Mouse (Mus musculus) neural tube, embryonic 12.5 days (tissue): Measurements from ENCODE around the gene Sdk1. TPM values are rescaled to one million over a fixed set of nuclear protein-coding genes. Genes with fewer than 3 reads are reported as not detected.

Experiments
- ATAC-seq: fragments of 200-750 bp; cut with Nextera tagmentation; 2 replicates; pipeline ENCODE4 v1.8.0; 2017; ENCODE audit warnings: low read depth, mild to moderate bottlenecking, moderate TSS enrichment, moderate library complexity; ENCODE audit not compliant: low FRiP score
- H3K27ac ChIP-seq: fragments of 300-500 bp; sonication (generic); 2 replicates; pipeline ENCODE4 v1.5.1; 2016
- H3K27me3 ChIP-seq: fragments of 300-500 bp; sonication (generic); replicated peaks from 2 replicates; pipeline ENCODE4 v1.6.1; 2016; ENCODE audit warnings: mild to moderate bottlenecking
- H3K36me3 ChIP-seq: fragments of 300-500 bp; sonication (generic); 2 replicates; pipeline ENCODE4 v1.6.1; 2016; ENCODE audit warnings: mild to moderate bottlenecking
- H3K4me1 ChIP-seq: fragments of 300-500 bp; sonication (generic); 2 replicates; pipeline ENCODE4 v1.6.1; 2016
- H3K4me2 ChIP-seq: fragments of 300-500 bp; sonication (generic); replicated peaks from 2 replicates; pipeline ENCODE4 v1.6.1; 2016; ENCODE audit warnings: mild to moderate bottlenecking
- H3K4me3 ChIP-seq: fragments of 300-500 bp; sonication (generic); 2 replicates; pipeline ENCODE4 v1.5.1; 2016
- H3K9ac ChIP-seq: fragments of 300-500 bp; sonication (generic); 2 replicates; pipeline ENCODE4 v1.6.1; 2016; ENCODE audit warnings: mild to moderate bottlenecking
- H3K9me3 ChIP-seq: fragments of 300-500 bp; sonication (generic); 2 replicates; pipeline ENCODE4 v1.6.1; 2016; ENCODE audit warnings: mild to moderate bottlenecking
- WGBS: fragments of 180-500 bp; shearing (Covaris S2); methylation state at CpG from one replicate; pipeline ENCODE4 v1.1.7; 2016; 5-methylcytosine and 5-hydroxymethylcytosine counted together
- polyA plus RNA-seq: library from polyadenylated mRNA; unstranded; fragments of >200 nt; fragmentation: Nextera tagmentation; extraction: Ambion mirVana; gene quantifications from 2 replicates; pipeline ENCODE4 v1.2.1, GENCODE M21; 2016

The Sdk1 gene
- polyA plus RNA-seq, 1 experiment from 2014 or later, result 4.7 TPM

- H3K27ac ChIP-seq, result no peak overlapping the region
- no peak for ATAC-seq
- 0 out of 2 replicates have a peak, but pooled peaks cover 6% of the 10 kb centered on the region for H3K4me1 ChIP-seq
- no peak overlapping the region for H3K4me2 ChIP-seq
- H3K27me3 ChIP-seq, result no peaks in the 10 kb centered on the region
- 6% methylated on average over 2 of the region's 2 CpGs for WGBS
- H3K4me3 ChIP-seq, result no peak overlapping the region
- H3K36me3 ChIP-seq, result no peaks in the 10 kb centered on the region
- no peaks in the 10 kb centered on the region for H3K9me3 ChIP-seq
- no peak overlapping the region for H3K9ac ChIP-seq
Measured at GRCm38 (mm10) chr5:141362676-141363075, 121.4 kb downstream of the Sdk1 start.

- Histone ChIP-seq H3K36me3 (no peaks in the 10 kb centered on the region), H3K4me2 (no peak overlapping the region), H3K9ac (no peak overlapping the region), H3K27me3 (no peaks in the 10 kb centered on the region), H3K9me3 (no peaks in the 10 kb centered on the region), H3K4me1 (0 out of 2 replicates have a peak, but pooled peaks cover 6% of the 10 kb centered on the region), H3K4me3 (no peak overlapping the region), H3K27ac (no peak overlapping the region)
- WGBS, result 94% methylated on average over 3 of the region's 3 CpGs
- ATAC-seq, result no peak
Measured at GRCm38 (mm10) chr5:141363956-141364355, 122.7 kb downstream of the Sdk1 start.

GRCm38 (mm10) chr5:141368567-141368966 lies 127.3 kb downstream of the Sdk1 start:
- no peak overlapping the region for H3K4me2 ChIP-seq
- no peak for ATAC-seq
- no peak overlapping the region for H3K27ac ChIP-seq
- H3K4me3 ChIP-seq, result no peak overlapping the region
- no peaks in the 10 kb centered on the region for H3K36me3 ChIP-seq
- no peaks in the 10 kb centered on the region for H3K4me1 ChIP-seq
- H3K27me3 ChIP-seq, result no peaks in the 10 kb centered on the region
- WGBS, result 67% methylated on average over 4 of the region's 4 CpGs
- H3K9me3 ChIP-seq, result no peaks in the 10 kb centered on the region
- H3K9ac ChIP-seq, result no peak overlapping the region

DNA sequence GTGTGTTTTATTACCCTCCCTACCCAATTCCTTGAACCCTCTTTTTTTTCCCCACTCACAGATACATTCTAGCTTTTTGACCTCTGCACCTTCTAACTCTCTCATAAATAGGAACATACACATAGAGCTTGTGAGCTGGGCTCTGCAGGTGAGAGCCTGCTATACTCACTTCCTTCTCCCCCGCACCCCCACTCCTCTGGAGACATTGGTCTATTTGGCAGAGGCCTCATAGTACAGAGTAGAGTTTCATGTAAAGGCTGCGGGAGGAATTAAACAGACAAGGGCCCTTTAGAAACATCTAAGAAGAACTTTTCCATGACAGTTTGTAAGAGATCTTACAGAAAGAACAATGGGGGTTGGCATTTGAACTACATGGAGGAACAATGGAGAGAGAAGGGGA lies 133.5 kb downstream of the Sdk1 start:
- 68% methylated on average over 2 of the region's 2 CpGs for WGBS
- no peak overlapping the region for H3K27ac ChIP-seq
- H3K4me2 ChIP-seq, result no peak overlapping the region
- no peaks in the 10 kb centered on the region for H3K9me3 ChIP-seq
- H3K36me3 ChIP-seq, result no peaks in the 10 kb centered on the region
- H3K4me1 ChIP-seq, result peaks cover 10% of the 10 kb centered on the region; the same call in 1 of the 2 replicates
- no peaks in the 10 kb centered on the region for H3K27me3 ChIP-seq
- H3K4me3 ChIP-seq, result no peak overlapping the region
- no peak for ATAC-seq
- no peak overlapping the region for H3K9ac ChIP-seq

DNA sequence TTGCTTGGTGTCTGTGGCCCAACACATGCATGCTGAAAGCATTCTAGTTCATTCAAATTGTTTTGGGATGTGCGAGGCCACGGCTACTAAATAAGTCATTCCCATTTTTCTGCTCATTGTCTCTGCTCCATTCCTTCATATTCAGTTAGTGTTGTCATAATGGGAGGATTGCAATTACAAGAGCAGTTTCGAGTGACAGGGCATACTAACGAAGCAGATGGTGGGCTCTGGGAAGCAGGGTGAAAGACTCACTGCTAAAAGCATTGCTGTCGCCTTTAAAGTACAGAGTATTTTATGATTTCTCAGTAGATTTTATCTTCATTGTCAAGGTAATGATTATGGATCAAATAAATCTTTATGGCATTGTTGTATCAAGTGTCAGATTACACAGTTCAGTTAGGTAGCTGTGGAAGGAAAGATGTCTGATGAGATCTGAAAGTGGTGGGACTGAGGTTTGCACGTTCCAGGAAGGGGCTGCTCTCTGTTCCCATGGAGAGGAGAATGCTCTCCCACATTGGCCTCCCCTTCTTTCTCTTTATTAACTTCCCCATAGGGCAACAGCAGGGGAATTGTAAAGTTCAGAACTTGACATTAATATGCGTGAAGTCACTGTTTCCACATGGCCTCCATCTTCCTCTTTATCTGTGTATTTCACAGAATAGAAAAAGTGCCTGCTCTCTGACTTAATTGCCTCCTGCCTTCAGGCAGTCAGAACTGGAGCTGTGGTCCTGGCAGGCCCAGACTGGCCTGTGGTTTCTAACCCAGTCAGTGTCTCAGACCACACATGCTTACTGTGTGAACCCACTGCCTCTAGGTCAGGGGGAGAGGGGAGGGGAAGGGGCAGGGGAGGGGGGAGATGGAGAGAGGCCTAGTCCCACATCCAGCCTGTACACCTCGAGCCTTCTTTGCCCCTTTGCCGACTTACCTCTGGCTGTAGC lies 138.8 kb downstream of the Sdk1 start:
- no peak overlapping the region for H3K9ac ChIP-seq
- H3K9me3 ChIP-seq, result no peaks in the 10 kb centered on the region
- H3K36me3 ChIP-seq, result no peaks in the 10 kb centered on the region
- H3K4me1 ChIP-seq, result peaks cover 16% of the 10 kb centered on the region
- 0 out of 2 replicates have a peak overlapping the region, but pooled peaks have one; percentile 38 for H3K27ac ChIP-seq
- ATAC-seq, result peak; percentile 78
- 34% methylated on average over 9 of the region's 9 CpGs for WGBS
- no peak overlapping the region for H3K4me3 ChIP-seq
- no peaks in the 10 kb centered on the region for H3K27me3 ChIP-seq
- H3K4me2 ChIP-seq, result no peak overlapping the region

- no peaks in the 10 kb centered on the region for H3K9me3 ChIP-seq
- no peaks in the 10 kb centered on the region for H3K36me3 ChIP-seq
- 0 out of 2 replicates have a peak overlapping the region, but pooled peaks have one; percentile 38 for H3K27ac ChIP-seq
- H3K9ac ChIP-seq, result no peak overlapping the region
- WGBS, result 51% methylated on average over 3 of the region's 3 CpGs
- peak; percentile 17 for ATAC-seq
- peaks cover 15% of the 10 kb centered on the region for H3K4me1 ChIP-seq
- no peak overlapping the region for H3K4me3 ChIP-seq
- H3K27me3 ChIP-seq, result no peaks in the 10 kb centered on the region
- no peak overlapping the region for H3K4me2 ChIP-seq
Measured at GRCm38 (mm10) chr5:141380774-141381156, 139.5 kb downstream of the Sdk1 start.

DNA sequence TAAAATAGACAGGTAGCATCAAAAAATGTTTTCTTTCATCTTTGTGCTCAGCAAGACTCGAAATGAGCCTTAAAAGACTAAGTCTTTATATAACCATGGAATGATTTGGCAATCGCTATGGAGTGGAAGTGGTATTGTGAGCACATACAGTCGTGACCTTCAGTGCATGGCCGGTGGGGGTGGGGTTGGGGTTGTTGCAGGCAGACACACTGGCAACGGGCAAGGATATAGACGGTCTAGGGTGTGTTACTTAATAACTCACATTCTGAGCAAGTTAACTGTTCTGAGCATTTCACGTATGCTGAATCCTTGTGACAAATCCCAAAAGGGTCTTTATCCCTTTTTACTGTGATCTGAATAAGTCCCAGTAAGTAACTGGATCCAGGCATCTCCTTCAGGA lies 140.3 kb downstream of the Sdk1 start:
- H3K36me3 ChIP-seq, result no peaks in the 10 kb centered on the region
- no peaks in the 10 kb centered on the region for H3K27me3 ChIP-seq
- H3K4me2 ChIP-seq, result no peak overlapping the region
- no peak for ATAC-seq
- H3K4me3 ChIP-seq, result no peak overlapping the region
- peaks cover 15% of the 10 kb centered on the region for H3K4me1 ChIP-seq
- H3K9me3 ChIP-seq, result no peaks in the 10 kb centered on the region
- no peak overlapping the region for H3K9ac ChIP-seq
- no peak overlapping the region for H3K27ac ChIP-seq
- 86% methylated on average over 7 of the region's 7 CpGs for WGBS

DNA sequence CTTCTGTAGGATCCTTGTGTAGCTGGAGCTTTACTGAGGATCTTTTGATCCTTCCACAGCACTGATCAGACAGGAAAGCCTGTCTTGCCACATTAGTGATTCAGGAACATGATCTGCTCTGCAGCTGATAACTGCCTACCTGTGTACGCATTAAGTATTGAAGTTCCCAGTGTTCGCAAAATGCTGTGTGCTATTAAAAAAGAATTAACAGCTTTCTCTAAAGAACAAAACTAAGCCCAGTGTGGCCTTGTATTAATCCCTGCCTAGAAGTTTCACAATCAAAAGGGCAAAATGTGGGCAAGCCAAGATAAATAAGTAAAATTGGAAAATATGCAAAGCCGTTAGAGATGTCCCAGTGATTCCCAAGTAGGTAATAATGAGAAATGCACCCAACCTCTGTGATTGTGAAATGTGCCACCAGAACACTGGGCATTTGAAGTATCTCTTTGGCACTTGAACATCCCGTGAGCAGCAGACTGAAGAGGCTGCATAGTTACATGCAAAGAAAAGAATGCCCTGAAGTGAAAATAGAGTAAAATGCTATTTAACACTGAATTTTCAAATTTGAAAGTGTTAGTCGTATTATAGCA lies 141.1 kb downstream of the Sdk1 start:
- WGBS, result 94% methylated on average over 5 of the region's 5 CpGs
- Histone ChIP-seq H3K4me1 (peaks cover 15% of the 10 kb centered on the region), H3K27ac (no peak overlapping the region), H3K4me3 (no peak overlapping the region), H3K27me3 (no peaks in the 10 kb centered on the region), H3K4me2 (no peak overlapping the region), H3K36me3 (no peaks in the 10 kb centered on the region), H3K9me3 (no peaks in the 10 kb centered on the region), H3K9ac (no peak overlapping the region)
- no peak for ATAC-seq

- H3K27me3 ChIP-seq, result no peaks in the 10 kb centered on the region
- peaks cover 5% of the 10 kb centered on the region for H3K4me1 ChIP-seq
- no peaks in the 10 kb centered on the region for H3K9me3 ChIP-seq
- no peak overlapping the region for H3K4me3 ChIP-seq
- H3K4me2 ChIP-seq, result no peak overlapping the region
- H3K9ac ChIP-seq, result no peak overlapping the region
- no peaks in the 10 kb centered on the region for H3K36me3 ChIP-seq
- no peak overlapping the region for H3K27ac ChIP-seq
- 19% methylated on average over 2 of the region's 2 CpGs for WGBS
- no peak for ATAC-seq
Measured at GRCm38 (mm10) chr5:141388451-141388850, 147.2 kb downstream of the Sdk1 start.

DNA sequence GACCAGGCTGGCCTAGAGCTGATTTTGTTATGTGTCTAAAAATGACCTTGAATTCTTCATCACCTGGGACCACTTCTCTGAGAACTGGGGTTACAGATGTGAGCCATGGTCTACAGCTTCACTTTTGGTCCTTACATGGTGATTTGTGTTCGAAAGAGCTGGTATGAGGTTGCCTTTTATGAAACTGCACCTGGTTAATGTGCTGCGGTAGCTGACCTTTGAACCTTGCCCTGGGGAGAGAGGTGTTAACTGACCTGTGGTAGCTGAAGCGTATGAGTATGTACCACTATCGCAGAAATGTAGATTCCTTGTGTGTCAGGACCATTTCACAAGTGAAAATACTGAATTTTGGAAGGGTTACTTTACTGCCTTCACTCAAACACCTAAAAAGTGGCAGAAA lies 149.3 kb downstream of the Sdk1 start:
- ATAC-seq, result no peak
- H3K27ac ChIP-seq, result no peak overlapping the region
- H3K9me3 ChIP-seq, result no peaks in the 10 kb centered on the region
- WGBS, result 78% methylated on average over 4 of the region's 4 CpGs
- H3K9ac ChIP-seq, result no peak overlapping the region
- H3K4me1 ChIP-seq, result peaks cover 5% of the 10 kb centered on the region
- H3K4me2 ChIP-seq, result no peak overlapping the region
- H3K27me3 ChIP-seq, result no peaks in the 10 kb centered on the region
- no peaks in the 10 kb centered on the region for H3K36me3 ChIP-seq
- no peak overlapping the region for H3K4me3 ChIP-seq

DNA sequence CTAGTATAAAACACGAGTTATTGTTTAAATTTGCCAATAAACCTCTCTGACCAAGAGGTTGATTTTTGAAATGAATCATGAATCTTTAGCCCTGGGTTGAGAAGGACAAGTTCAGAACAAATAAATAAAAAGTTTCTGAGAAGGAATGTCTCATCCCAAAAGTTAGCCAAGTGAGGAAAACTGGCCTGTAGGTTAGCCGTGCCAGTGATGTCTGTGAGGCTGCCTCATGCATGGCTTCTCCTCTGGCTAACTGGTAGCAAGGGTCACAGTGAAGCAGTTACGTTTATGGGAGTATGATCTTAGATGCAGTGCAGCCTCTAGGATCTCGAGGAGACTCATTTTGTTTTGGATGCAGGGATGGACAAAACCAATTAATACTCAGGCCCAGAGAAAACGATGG lies 149.9 kb downstream of the Sdk1 start:
- WGBS, result 73% methylated on average over 5 of the region's 5 CpGs
- Histone ChIP-seq H3K4me2 (no peak overlapping the region), H3K36me3 (no peaks in the 10 kb centered on the region), H3K9me3 (no peaks in the 10 kb centered on the region), H3K4me3 (no peak overlapping the region), H3K4me1 (peaks cover 5% of the 10 kb centered on the region), H3K27me3 (no peaks in the 10 kb centered on the region), H3K27ac (no peak overlapping the region), H3K9ac (no peak overlapping the region)
- ATAC-seq, result no peak

- Histone ChIP-seq H3K36me3 (no peaks in the 10 kb centered on the region), H3K4me2 (no peak overlapping the region), H3K4me1 (no peaks in the 10 kb centered on the region), H3K27me3 (no peaks in the 10 kb centered on the region), H3K9ac (no peak overlapping the region), H3K4me3 (no peak overlapping the region), H3K27ac (no peak overlapping the region), H3K9me3 (no peaks in the 10 kb centered on the region)
- WGBS, result 81% methylated on average over 4 of the region's 4 CpGs
- ATAC-seq, result no peak
Measured at GRCm38 (mm10) chr5:141393846-141394245, 152.6 kb downstream of the Sdk1 start.
